Mouse (Mus musculus) mature B cell (primary cell): ENCODE measurements around the gene Iars2.

Experiments
- in situ Hi-C: fragments of 300-500 bp; cut with MboI; formaldehyde crosslinking; loops from 2 replicates; pipeline ENCODE4 v1.14.3; 2019

Gene Iars2

DNA sequence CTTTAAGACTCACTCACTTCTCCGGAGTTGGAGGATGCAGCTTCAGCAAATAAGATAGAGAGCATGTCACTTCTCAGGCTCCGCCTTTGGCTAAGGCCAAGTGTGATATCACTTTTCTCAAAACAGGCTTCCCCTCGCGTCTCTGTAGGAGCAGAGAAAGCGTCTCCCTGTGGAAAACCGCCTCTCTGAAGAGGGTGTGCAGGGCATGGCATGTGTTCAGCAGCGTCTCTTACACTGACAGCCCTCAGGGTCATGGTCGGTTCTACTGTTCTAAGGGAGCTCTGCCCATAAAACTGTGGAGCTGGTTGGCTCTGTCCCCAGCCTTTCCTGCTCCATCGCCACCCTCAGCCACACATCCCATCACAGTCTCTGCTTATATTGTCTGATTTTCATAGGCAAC is 49.9 kb downstream of the Iars2 start:
- in situ Hi-C loops = no loop called here

DNA sequence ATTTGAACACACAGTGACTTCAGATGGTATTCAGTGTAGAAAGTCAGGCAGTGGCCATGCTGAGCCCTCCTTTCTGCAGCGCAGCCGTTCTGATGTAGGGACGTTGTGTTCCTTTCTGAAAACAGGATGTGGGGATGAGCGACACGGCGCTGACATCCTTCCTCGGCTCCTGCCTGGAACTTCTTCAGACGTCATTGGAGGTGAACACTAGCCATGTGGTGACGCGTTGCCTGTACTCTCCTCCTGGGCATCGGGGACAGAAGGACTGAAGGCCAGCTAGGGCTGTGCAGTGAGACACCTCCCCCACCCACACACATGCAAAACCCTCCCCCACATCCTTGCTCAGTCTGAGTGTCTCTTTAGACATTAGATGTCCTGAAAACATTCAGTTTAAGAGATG is 52.2 kb downstream of the Iars2 start:
- in situ Hi-C loops = no loop called here

DNA sequence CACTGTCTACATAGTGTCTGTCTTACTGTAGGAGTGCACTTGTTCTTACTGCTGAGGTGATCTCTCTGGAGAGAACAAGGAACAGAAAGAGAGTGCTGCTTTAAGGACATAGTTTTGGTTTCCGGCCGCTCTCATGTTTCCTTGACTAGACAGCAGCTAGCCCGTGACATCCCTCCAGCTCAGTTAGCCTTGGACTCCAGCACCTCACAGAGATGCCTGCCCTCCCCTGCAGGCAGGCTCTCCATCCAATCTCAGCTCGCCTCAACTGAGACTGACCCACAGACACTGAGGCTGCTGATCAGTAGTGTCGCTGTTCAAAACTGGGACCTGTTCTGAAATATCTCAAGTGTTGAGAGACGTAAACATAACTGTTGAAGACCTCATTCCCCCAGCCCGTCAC is 53.2 kb downstream of the Iars2 start:
- in situ Hi-C loops = no loop called here

DNA sequence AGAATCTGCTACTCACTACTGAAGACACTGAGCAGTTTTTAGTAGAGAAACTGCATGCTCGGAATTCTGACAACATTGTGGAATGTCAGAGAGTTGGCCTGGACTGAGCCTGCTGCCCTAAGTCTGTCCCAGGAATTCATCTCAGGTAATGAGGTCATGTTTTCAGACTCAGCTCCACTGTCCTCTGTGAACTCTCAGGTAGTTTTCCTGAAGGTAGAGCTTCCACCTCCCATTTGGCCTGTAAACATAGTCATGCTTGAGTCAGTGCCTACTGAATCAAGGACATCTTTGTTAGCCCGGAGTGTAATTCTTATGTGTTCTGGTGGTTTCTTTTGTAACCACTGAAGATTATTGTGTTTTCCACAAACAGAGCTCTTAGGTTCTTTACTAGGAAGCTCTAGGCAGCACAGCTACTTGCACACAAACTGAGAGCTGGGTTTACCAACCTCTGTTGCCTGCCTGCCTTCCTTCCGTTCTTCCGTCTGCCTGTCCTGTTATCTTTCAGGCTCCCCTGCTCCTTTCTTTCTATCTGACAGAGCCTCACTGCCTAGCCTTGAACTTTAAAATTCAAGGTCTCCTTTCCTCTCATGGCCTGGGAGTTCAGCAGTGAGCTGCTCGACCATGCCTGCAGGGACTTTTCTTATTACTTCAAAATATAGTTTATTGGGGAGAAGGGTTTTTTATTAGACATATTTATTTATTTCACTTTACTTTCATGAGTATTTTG is 54.2 kb downstream of the Iars2 start:
- in situ Hi-C loops = no loop called here

DNA sequence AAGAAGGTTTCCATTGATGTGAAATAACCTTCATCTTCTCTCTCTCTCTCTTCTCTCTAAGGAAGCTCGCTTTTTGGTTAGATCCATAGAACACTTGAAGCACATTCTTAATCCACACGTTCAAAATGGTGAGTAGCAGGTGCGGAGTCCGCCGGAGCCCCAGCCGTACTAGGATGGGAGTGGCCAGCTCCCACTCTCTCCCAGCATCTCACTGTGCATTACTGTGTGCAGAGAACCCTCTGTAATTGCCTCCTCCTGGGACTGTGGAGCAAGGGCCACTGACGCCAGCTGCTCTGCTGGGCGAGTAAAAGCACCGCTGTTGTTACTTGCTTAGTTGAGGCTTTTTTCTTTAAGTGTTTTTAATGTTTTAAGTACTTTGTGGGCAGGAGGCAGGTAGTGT is 57.8 kb downstream of the Iars2 start:
- in situ Hi-C loops = no loop called here

DNA sequence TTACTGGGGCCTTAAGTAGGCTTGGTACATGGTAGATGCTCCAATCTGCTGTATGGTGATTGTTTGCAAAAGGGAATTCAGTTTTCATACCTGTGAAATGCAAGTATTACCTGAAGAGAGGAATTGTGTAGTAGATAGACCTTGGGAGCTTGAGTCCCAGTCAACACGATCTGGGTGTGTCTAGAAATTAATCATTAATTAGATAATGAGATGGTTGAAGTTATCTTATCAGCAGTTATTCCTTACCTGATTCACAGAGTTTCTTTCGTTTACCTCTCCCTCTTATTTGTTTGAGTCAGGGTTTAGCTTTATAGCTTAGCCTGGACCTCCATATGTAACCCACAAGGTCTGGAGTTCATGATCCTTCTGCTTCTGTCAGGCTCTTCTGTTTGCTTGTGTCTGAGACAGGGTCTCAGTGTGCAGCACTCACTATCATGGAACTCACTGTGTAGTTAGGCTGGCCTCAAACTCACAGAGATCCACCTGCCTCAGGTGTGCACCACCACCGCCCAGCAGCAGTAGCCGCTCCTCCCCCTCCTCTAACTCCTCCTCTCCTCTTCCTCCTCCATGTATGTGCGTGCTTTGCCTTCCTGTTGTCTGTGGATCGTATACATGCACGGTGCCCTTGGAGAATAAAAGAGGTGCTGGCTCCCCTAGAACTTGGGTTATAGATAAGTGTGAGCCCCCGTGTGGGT is 58.6 kb downstream of the Iars2 start:
- in situ Hi-C loops = no loop called here

DNA sequence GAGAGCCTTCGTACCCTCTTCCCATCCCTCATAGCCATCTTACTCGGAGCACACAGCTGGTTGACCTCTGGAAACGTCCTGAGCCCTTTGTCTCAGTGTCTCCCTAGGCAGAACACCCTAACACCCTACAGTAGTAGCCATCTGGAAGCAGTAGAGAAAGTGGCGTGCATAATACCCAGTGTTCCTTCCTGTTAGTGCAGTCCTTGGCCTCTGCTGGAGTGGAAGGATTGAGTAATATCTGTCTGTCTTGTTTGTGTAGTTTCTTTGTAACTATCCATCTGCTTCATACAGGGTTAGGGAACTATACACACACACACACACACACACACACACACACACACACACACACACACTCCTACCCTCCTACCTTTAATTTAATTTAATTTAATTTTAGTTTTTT is 60.5 kb downstream of the Iars2 start:
- in situ Hi-C loops = no loop called here

DNA sequence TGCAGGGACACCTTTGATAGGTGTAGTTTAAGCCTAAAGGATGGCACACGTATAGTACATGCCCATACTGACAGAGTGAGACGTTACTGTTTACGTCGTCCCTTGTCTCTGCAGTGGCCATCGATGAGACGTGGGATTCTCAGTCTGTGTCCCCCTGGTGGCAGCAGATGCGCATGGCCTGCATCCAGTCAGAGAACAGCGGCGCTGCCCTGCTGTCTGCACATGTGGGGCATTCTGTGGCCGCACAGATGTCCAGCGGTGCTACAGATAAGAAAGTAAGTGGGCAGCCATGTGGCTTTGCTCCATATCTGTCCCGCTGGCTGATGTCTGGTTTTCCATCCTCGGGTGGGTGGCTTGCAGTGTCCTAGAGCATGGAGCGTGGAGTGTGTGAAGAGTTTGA is 66.6 kb downstream of the Iars2 start:
- in situ Hi-C loops = no loop called here

DNA sequence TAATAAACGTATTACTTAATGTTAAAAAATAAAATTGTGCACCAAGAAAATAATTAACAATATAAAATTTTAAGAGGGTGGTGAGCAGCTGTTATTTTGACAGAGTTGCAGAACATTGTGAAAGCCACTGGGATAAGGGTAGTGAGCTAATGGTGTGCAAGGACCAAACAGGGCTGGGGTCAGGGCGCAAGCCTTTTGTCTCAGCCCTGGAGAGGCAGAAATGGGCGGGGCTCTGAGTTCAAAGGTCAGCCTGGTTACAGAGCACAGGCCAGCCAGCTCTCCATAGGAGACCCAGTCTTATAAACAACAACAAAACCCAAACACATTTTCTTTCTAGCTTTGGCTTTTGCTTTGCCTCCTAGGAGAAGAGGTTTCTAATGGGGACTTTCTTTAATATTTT is 72.4 kb downstream of the Iars2 start:
- in situ Hi-C loops = no loop called here

DNA sequence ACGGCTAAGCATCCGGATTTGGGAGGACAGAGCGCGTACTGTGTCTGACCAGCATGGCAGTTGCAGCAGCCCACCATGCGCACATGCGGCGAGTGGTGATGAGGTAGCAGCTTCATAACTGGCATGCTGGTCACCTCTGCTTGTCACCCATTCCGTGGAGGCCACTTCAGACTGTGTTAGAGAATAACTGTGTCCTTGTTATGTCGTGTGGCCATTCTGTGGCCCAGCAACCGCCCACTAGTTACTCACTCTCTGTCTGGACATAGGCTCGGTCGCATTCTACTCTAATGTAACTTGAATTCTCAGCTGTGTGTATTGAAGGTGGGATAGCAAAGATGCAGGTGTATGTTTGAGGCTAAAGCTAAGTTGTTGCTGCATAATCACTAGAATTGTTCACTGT is 73.9 kb downstream of the Iars2 start:
- in situ Hi-C loops = no loop called here

DNA sequence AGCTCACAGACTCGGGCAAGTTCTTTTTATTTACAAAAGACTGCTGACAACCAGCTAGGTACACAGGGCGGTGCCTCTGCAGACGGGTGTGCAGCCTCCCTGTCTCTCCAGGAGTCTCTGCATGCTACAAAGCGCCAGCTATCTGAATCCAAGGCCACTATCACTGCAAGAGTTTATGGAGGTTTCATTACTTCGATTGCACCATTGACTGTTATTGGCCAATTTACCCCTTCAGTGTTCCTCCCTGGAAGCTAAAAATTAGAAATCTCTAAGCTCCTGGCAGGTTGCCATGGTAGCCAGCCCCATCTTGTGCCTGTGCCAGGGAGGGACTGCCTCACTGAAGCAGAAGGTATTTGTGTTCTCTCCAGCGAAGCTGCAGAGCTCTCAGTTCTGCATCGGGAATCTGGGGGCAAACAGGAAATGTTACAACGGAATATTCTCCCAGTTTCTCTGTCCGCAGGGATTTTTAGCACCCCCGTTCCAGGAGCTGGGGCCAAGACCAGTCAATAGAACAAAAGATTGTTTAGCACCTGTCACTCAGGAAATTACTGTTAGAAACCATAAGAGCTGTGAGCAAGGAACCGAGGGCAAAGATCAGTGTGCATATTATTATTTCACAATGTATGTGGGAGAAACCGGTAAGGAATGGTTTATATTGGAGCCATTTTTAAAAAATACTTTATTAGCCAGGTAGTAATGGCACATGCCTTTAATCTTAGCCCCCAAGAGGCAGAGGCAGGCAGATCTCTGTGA is 75.9 kb downstream of the Iars2 start:
- in situ Hi-C loops = no loop called here

DNA sequence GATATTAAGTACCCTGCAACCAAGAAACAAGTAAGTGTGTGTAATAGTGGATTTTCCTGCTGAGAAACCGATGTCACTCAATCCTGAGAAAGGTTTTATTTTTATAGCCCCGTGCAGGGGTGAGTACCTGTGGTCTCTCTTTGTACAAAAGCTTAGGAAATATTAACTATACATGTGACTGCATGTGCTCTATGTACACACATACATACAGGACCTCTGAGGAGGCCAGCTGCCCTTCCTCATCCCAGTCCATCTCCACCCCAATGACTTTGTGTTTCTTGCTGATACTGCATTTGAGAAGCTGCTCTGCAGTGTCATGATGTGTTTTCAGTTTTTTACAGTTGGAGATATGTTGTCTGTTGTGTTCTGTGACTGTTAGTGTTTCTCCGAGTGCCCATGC is 76.8 kb downstream of the Iars2 start:
- in situ Hi-C loops = no loop called here

DNA sequence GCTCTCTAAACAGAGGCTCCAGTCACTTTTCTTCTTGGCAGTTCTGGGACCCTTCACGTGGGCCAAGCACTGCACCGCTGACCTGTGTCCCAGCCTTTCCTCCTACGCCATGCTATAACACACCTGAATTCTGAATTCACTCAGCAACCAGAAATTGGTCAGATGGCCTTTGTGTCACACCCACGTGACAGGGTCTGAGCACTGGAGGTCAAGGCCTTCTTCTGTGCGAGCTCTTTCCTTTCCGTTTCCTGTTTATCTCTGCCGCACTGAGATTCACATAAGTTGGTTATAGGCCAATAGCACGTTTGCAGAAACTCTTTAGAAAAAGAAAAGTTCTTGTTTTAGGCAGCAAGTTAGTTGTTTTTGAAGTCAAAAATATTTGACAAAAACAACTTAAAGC is 80.5 kb downstream of the Iars2 start:
- in situ Hi-C loops = no loop called here

DNA sequence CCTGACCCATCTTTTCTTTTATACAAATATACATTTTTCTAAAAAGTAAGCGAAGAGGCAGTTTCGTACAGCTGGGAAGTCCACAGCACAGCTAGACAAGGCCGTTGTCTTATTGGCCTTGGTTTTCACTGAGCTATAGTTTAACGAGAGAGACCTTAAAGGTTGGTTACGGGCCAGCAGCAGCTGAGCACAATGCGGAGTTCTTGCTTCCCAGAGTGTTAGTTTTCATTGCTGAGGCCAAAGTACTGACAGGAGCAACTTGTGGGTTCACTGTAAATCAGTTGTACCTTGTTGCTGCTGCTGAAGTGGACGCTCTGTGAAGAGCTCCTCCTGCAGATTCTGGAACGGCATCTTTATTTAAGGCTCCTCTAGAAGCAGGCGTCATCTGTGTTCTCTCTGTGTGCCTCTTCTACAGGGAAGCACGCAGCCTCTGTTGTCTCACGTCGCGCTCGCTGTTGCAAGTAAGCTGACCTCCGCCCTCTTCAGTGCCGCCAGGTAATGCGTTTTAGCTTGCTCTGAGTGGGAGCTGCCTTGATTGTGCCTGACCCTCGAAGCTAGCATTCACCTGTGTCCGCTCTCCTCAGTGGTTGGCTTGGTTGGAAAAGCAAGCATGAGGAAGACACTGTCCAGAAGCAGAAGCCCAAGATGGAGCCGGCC is 81.6 kb downstream of the Iars2 start:
- in situ Hi-C loops = no loop called here

DNA sequence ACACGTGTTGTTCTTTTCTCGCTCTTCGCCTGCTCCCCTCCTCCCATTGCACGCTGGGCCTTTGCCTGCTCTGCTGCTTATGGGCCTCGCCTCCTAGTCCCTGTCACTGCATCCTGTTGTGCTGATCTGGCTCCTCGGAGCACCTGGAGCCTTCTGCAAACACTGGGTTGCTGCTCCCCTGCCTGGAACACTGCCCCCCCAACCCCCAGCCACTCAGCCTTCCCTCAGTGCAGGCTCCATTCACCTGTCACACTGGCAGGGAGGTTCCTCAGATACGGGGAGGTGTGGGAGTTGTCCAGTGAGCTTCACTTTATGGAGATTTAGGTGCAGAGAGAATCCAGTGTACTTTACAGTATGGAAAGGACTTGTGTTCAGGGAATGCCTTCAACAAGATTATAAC is 83.7 kb downstream of the Iars2 start:
- in situ Hi-C loops = no loop called here

DNA sequence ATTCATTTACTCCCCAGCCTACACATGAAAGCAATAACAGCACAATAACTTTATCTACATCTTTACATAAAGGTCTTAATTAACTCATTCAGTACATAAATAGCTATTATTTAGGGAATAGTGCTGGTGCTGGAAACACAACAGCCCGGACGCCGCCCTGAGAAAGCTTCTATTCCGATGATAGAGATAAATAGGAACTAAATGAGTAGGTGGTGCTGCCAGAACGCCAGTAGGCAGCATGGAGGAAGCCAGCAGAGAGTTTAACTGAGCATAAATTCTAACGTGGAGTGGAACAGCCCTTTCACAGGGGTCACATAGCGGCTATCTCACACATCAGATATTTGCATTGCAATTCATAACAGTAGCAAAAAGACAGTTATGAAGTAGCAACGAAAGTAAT is 86.2 kb downstream of the Iars2 start:
- in situ Hi-C loops = no loop called here

DNA sequence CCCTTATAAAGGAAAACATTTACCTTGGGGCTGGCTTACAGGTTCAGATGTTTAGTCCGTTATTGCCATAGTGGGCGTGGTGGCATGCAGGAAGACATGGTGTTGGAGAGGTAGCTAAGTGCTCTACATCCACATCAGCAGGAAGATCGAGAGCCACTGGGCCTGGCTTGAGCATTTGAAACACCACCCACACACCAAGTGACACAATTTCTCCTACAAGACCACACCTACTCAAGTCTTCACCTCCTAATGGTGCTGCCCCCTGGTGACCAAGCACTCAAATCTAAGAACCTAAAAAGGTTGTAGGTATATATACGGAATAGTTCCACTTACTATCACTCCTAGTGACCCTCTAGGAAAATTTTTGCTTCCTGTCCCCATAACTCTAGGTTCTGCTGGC is 92.7 kb downstream of the Iars2 start:
- in situ Hi-C loops = no loop called here

DNA sequence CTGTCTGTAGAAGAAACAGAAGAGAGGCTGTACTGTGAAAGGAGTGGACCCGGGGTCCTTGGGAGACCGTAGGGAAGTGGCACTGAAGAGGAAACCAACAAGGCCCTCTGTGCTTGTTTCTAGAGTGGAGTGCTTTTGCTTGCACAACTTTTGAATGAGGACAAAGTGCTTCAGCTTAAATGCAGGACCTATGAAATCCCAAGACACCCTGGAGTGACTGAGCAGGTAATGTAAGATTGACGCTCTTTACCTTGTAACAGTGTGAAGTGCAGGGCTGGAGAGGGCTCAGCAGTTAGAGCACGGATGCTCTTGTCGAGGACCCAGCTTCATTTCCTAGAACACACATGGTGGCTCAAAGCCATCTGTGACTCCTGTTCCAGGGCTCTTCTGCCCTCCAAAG is 93.4 kb downstream of the Iars2 start:
- in situ Hi-C loops = no loop called here
